ENCODE assay signal across 1 mouse cellular context in genomic region chr11:94695508-94695907, GRCm38 (mm10).
A peak's percentile ranks its signal among the peaks of the same experiment; 100 is the strongest.
TF ChIP-seq lines count a peak whose summit lies in the region.

No protein-coding gene starts in this region.

TF ChIP-seq in CH12.LX, 34 proteins besides CTCF, POLR2A, EP300 and RAD21 (continued from another document):
- TF ChIP-seq ZKSCAN1 (IDR thresholded peaks at IDR 0.05; ENCODE audit: borderline replicate concordance, low read depth, low read length) (no peak; the same call in 1 of the 2 replicates), BHLHE40 (IDR thresholded peaks at IDR 0.05; ENCODE audit: low read depth, low read length) (peak; percentile 69), SIN3A (IDR thresholded peaks at IDR 0.05; ENCODE audit: low read length) (no peak), CHD1 (IDR thresholded peaks at IDR 0.05; ENCODE audit: low read depth, low read length) (no peak), MEF2A (IDR thresholded peaks at IDR 0.05; ENCODE audit: borderline replicate concordance, low read depth, low read length) (peak; percentile 90), MAX (IDR thresholded peaks at IDR 0.05; ENCODE audit: low read length) (peak; percentile 76), HCFC1 (IDR thresholded peaks at IDR 0.05; ENCODE audit: low read depth, low read length) (peak; percentile 44; the same call in 1 of the 2 replicates), IRF4 (IDR thresholded peaks at IDR 0.05; ENCODE audit: low read depth, low read length) (0 out of 2 replicates have a peak, but pooled peaks have one; percentile 30), JUN (IDR thresholded peaks at IDR 0.05; ENCODE audit: insufficient read depth, low read depth, low read length) (peak; percentile 45; the same call in 1 of the 2 replicates), ZNF384 (IDR thresholded peaks at IDR 0.05; ENCODE audit: low read depth, low read length) (no peak), UBTF (IDR thresholded peaks at IDR 0.05; ENCODE audit: low read depth, low read length) (no peak), JUND (conservative IDR thresholded peaks at IDR 0.05; ENCODE audit: low read depth, low read length) (peak; percentile 77), GABPA (IDR thresholded peaks at IDR 0.05; ENCODE audit: insufficient replicate concordance, low read depth, low read length) (no peak), TBP (conservative IDR thresholded peaks at IDR 0.05; ENCODE audit: low read depth, low read length) (0 out of 2 replicates have a peak, but pooled peaks have one; percentile 58), MXI1 (IDR thresholded peaks at IDR 0.05; ENCODE audit: low read depth, low read length) (peak; percentile 43; the same call in 1 of the 2 replicates)
